19 mouse cellular contexts compared by ENCODE assay signal in genomic region chr14:77145103-77145502, GRCm38 (mm10). TPM values are rescaled to one million over a fixed set of nuclear protein-coding genes. Genes with fewer than 3 reads are reported as not detected.
A peak's percentile ranks its signal among the peaks of the same experiment; 100 is the strongest.
DNase-seq lines count a peak whose midpoint lies in the region; ATAC-seq and TF ChIP-seq lines count a peak whose summit lies in the region.
"Had no signal": no experiment of that assay in that cellular context is flagged by ENCODE, and none has a peak within 500 bp of the region (broad histone marks: within the 10 kb centered on the region; RNA-seq: fewer than 3 reads in every experiment).

No protein-coding gene starts in this region.

- peak overlapping the region; percentile 60 for H3K27ac ChIP-seq in heart, embryonic 13.5 days (replicated peaks)
- H3K27ac ChIP-seq in heart, postnatal 0 days (ENCODE audit: low read depth) = no peak overlapping the region
- H3K27ac ChIP-seq: embryonic facial prominence, embryonic 12.5 days; forebrain, embryonic 15.5 days; hindbrain, embryonic 10.5 days; hindbrain, embryonic 14.5 days; intestine, embryonic 15.5 days had no signal

- DNase-seq in heart, adult 18-20 months = no peak
- DNase-seq in heart, postnatal 0 days (ENCODE audit: low spot score) = no peak
- no peak for DNase-seq in heart, postnatal 4 days
- DNase-seq in adipocyte (ENCODE audit: low spot score) = peak; percentile 7
- DNase-seq: adrenal gland, postnatal 14 days; B cell, adult 2 months; cerebellum, adult 11-12 months; cerebellum, adult 9-10 months; cerebellum, postnatal 25 days; kidney, adult 18-20 months had no signal

- TF ChIP-seq EP300 in heart, postnatal 0 days (IDR thresholded peaks at IDR 0.05; ENCODE audit: low read depth) = no peak

- H3K9me3 ChIP-seq in heart, embryonic 13.5 days = no peaks in the 10 kb centered on the region
- H3K9me3 ChIP-seq in heart, postnatal 0 days (replicated peaks; ENCODE audit: control insufficient read depth, low read length) = no peaks in the 10 kb centered on the region
- H3K9me3 ChIP-seq: embryonic facial prominence, embryonic 12.5 days; forebrain, embryonic 15.5 days; hindbrain, embryonic 10.5 days; intestine, embryonic 15.5 days had no signal

- TF ChIP-seq CTCF in heart, postnatal 0 days (IDR thresholded peaks at IDR 0.05; ENCODE audit: low read depth) = no peak

- no peaks in the 10 kb centered on the region for H3K36me3 ChIP-seq in heart, embryonic 13.5 days
- no peaks in the 10 kb centered on the region for H3K36me3 ChIP-seq in heart, postnatal 0 days (replicated peaks; ENCODE audit: control insufficient read depth, insufficient read depth, low read length)
- H3K36me3 ChIP-seq: embryonic facial prominence, embryonic 12.5 days; forebrain, embryonic 15.5 days; G1E; hindbrain, embryonic 10.5 days; intestine, embryonic 15.5 days had no signal

- no peak for ATAC-seq in heart, embryonic 13.5 days (ENCODE audit: extremely low read depth, insufficient number of reproducible peaks, low FRiP score, low TSS enrichment)
- ATAC-seq in heart, postnatal 0 days (ENCODE audit: insufficient read depth, low read depth) = no peak
- no peak for ATAC-seq in granulocyte monocyte progenitor cell, adult 5-6 weeks (replicated peaks; ENCODE audit: poor library complexity, severe bottlenecking)
- ATAC-seq: CD4-positive, CD25-positive, alpha-beta regulatory T cell, adult 4 months; forebrain, embryonic 15.5 days; intestine, embryonic 15.5 days had no signal

- H3K9ac ChIP-seq in heart, embryonic 13.5 days = no peak overlapping the region
- H3K9ac ChIP-seq in heart, postnatal 0 days (replicated peaks; ENCODE audit: low read depth, low read length) = no peak overlapping the region
- H3K9ac ChIP-seq: embryonic facial prominence, embryonic 12.5 days; forebrain, embryonic 15.5 days; hindbrain, embryonic 14.5 days; intestine, embryonic 15.5 days had no signal

- peak overlapping the region; percentile 14; the same call in 1 of the 2 replicates for H3K4me2 ChIP-seq in heart, embryonic 13.5 days
- H3K4me2 ChIP-seq in heart, postnatal 0 days (ENCODE audit: low read depth, low read length) = 0 out of 2 replicates have a peak overlapping the region, but pooled peaks have one; percentile 5
- H3K4me2 ChIP-seq: embryonic facial prominence, embryonic 12.5 days; forebrain, embryonic 15.5 days; hindbrain, embryonic 14.5 days; intestine, embryonic 15.5 days had no signal

- H3K4me3 ChIP-seq in heart, embryonic 13.5 days = no peak overlapping the region
- H3K4me3 ChIP-seq in heart, postnatal 0 days (ENCODE audit: low read depth, low read length) = no peak overlapping the region
- H3K4me3 ChIP-seq: embryonic facial prominence, embryonic 12.5 days; forebrain, embryonic 15.5 days; hindbrain, embryonic 10.5 days; intestine, embryonic 15.5 days had no signal

- peaks cover 19% of the 10 kb centered on the region for H3K4me1 ChIP-seq in heart, embryonic 13.5 days
- peaks cover 6% of the 10 kb centered on the region; the same call in 1 of the 2 replicates for H3K4me1 ChIP-seq in heart, postnatal 0 days (ENCODE audit: control insufficient read depth, insufficient read depth)
- H3K4me1 ChIP-seq: embryonic facial prominence, embryonic 12.5 days; hindbrain, embryonic 10.5 days; intestine, embryonic 15.5 days had no signal

- H3K27me3 ChIP-seq in heart, embryonic 13.5 days (replicated peaks) = 0 out of 2 replicates have a peak, but pooled peaks cover 3% of the 10 kb centered on the region
- no peaks in the 10 kb centered on the region for H3K27me3 ChIP-seq in heart, postnatal 0 days (ENCODE audit: control insufficient read depth, insufficient read depth, low read length)
- H3K27me3 ChIP-seq: embryonic facial prominence, embryonic 12.5 days; forebrain, embryonic 15.5 days; intestine, embryonic 15.5 days had no signal

- WGBS in heart, embryonic 13.5 days = 23% methylated on average over 4 of the region's 4 CpGs
- WGBS in heart, postnatal 0 days = 17% methylated on average over 4 of the region's 4 CpGs

RNA-seq across cellular contexts. Expression of gene Enox1, which starts 11.5 kb away (rescaled TPM):
- 2.3 and 2.5 TPM in 2 replicates for polyA plus RNA-seq in heart, embryonic 13.5 days (2015; fragmentation: Nextera tagmentation; extraction: Ambion mirVana)
- under 1 TPM; 0.75 to 0.89 TPM for total RNA-seq in heart, adult 18-20 months (2021)
- 1.7 and 2.6 TPM in 2 replicates for total RNA-seq in heart, postnatal 0 days (2014; rRNA removed; ENCODE audit: low replicate concordance)
- 0.78 and 0.83 TPM in 2 replicates for polyA plus RNA-seq in heart, postnatal 0 days (2015; fragmentation: Nextera tagmentation; extraction: Ambion mirVana)
- 1 to 10 TPM; 3.3 to 4.0 TPM for total RNA-seq in heart, postnatal 4 days (2021)
- total RNA-seq in granulocyte monocyte progenitor cell, adult 5-6 weeks (2014; fragmentation: Nextera tagmentation) = not detected in 2 replicates
- total RNA-seq in granulocyte monocyte progenitor cell, adult 5-6 weeks (2017) = not detected in 2 replicates
- polyA plus RNA-seq: CD4-positive, CD25-positive, alpha-beta regulatory T cell, adult 4 months; G1E had no signal
